Mouse (Mus musculus): ENCODE results near the gene Gm20388. TPM values are rescaled to one million over a fixed set of nuclear protein-coding genes. Genes with fewer than 3 reads are reported as not detected.
A peak's percentile ranks its signal among the peaks of the same experiment; 100 is the strongest.

Gene Gm20388
- polyA plus RNA-seq, 1 experiment from 2014 or later: not detected

DNA sequence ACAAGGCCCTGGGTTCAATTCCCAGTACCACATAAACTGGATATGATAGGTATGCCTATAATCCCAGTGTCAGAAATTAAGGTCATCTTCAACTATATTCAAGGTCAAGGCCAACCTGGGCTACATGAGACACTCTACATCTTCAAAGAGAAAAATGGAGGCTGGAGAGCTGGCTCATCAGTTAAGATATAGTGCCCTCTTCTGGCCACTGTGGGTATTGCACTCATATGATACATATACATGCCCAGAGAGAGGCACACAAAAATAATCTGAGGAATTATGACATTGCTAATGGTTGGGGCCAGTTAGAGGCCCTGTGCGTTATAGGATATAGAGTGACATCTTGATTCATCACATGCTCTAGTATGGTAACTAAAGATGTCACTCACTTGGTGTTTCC, 523.1 kb downstream of the Gm20388 start:
- no peak for ATAC-seq (ENCODE audit: insufficient number of reproducible peaks, insufficient read depth, low FRiP score, low read depth)
- Histone ChIP-seq H3K9ac (ENCODE audit: low read length) (no peak overlapping the region), H3K9me3 (ENCODE audit: control insufficient read depth, low read length) (peaks cover 6% of the 10 kb centered on the region), H3K4me3 (ENCODE audit: control insufficient read depth in 1 of 2, insufficient read depth in 1 of 2, low read depth in 1 of 2, low read length in 2 of 2) (no peak overlapping the region), H3K4me1 (ENCODE audit: control insufficient read depth in 2 of 2, insufficient read depth in 2 of 2, low read length in 2 of 2) (peaks cover 0 to 7% of the 10 kb centered on the region in 2 experiments; a peak in 3 of 4 replicates), H3K27me3 (ENCODE audit: control insufficient read depth, insufficient read depth, low read length) (no peaks in the 10 kb centered on the region), H3K4me2 (ENCODE audit: low read length) (no peak overlapping the region), H3K36me3 (ENCODE audit: control insufficient read depth, insufficient read depth, low read length) (no peaks in the 10 kb centered on the region), H3K27ac (replicated peaks in 1 of 2; ENCODE audit: control insufficient read depth in 1 of 2, insufficient read depth in 1 of 2, low read depth in 2 of 2, low read length in 2 of 2) (no peak overlapping the region)
- 96% methylated on average over 1 of the region's 1 CpGs for WGBS

DNA sequence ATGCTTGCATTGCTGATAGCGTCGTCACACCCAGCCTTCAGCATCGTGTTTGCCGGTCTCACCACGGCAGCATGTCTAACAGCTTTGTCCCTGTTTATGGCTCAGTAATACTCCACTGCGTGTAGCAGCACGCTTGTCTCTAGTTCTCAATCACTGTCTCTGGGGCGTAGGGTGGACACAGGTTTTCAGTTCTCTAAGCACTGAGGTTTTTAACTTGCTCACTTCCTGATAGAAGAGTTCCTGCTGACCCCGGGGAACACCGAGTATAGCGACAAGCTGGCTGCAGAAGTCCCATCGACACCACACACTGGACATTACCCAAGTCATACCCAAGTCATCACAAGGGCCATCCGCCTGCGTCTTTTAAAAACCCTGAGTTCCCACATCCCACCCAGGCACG, 525.1 kb downstream of the Gm20388 start:
- H3K4me1 ChIP-seq (ENCODE audit: control insufficient read depth in 2 of 2, insufficient read depth in 2 of 2, low read length in 2 of 2): peaks cover 6 to 11% of the 10 kb centered on the region in 2 experiments; a peak in 3 of 4 replicates
- peaks cover 6% of the 10 kb centered on the region for H3K9me3 ChIP-seq (ENCODE audit: control insufficient read depth, low read length)
- no peaks in the 10 kb centered on the region for H3K27me3 ChIP-seq (ENCODE audit: control insufficient read depth, insufficient read depth, low read length)
- no peak overlapping the region for H3K4me2 ChIP-seq (ENCODE audit: low read length)
- H3K27ac ChIP-seq (replicated peaks in 1 of 2; ENCODE audit: control insufficient read depth in 1 of 2, insufficient read depth in 1 of 2, low read depth in 2 of 2, low read length in 2 of 2): no peak overlapping the region
- H3K9ac ChIP-seq (ENCODE audit: low read length): no peak overlapping the region
- no peak overlapping the region for H3K4me3 ChIP-seq (ENCODE audit: control insufficient read depth in 1 of 2, insufficient read depth in 1 of 2, low read depth in 1 of 2, low read length in 2 of 2)
- WGBS: 87% methylated on average over 15 of the region's 15 CpGs
- no peak for ATAC-seq (ENCODE audit: insufficient number of reproducible peaks, insufficient read depth, low FRiP score, low read depth)
- H3K36me3 ChIP-seq (ENCODE audit: control insufficient read depth, insufficient read depth, low read length): no peaks in the 10 kb centered on the region

DNA sequence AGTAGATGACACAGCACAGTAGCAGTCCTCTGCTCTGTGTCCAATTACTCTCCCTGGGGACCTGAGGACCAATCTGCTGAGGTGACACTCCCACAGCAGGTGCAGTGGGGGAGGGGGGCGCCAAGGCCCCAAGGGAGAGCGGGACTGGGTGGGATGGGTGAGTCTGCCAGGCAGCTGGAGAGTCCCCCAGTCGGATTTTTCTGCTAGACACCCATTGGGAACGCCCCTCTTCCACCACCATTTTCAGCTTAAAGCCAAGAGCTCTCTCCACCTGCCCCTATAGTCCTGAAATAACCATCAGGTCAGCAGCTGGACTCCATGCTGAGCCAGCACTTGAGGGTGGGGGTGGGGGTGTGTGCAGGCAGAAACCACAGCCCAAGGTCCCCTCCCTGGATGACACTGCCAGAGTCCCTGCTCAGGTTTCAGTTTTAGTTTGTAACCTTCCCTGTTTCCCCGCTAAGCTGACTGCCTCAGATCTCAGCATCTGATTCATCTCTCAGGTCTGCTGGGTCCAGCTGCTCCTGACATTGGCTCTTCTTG, 525.9 kb downstream of the Gm20388 start:
- no peak for ATAC-seq (ENCODE audit: insufficient number of reproducible peaks, insufficient read depth, low FRiP score, low read depth)
- Histone ChIP-seq H3K9ac (ENCODE audit: low read length) (0 out of 2 replicates have a peak overlapping the region, but pooled peaks have one; percentile 8), H3K4me1 (ENCODE audit: control insufficient read depth in 2 of 2, insufficient read depth in 2 of 2, low read length in 2 of 2) (peaks cover 8 to 17% of the 10 kb centered on the region in 2 experiments), H3K4me3 (ENCODE audit: control insufficient read depth in 1 of 2, insufficient read depth in 1 of 2, low read depth in 1 of 2, low read length in 2 of 2) (no peak overlapping the region), H3K27me3 (ENCODE audit: control insufficient read depth, insufficient read depth, low read length) (no peaks in the 10 kb centered on the region), H3K27ac (replicated peaks in 1 of 2; ENCODE audit: control insufficient read depth in 1 of 2, insufficient read depth in 1 of 2, low read depth in 2 of 2, low read length in 2 of 2) (no peak overlapping the region), H3K36me3 (ENCODE audit: control insufficient read depth, insufficient read depth, low read length) (no peaks in the 10 kb centered on the region), H3K4me2 (ENCODE audit: low read length) (no peak overlapping the region), H3K9me3 (ENCODE audit: control insufficient read depth, low read length) (peaks cover 6% of the 10 kb centered on the region)
- WGBS: 47% methylated on average over 5 of the region's 5 CpGs

DNA sequence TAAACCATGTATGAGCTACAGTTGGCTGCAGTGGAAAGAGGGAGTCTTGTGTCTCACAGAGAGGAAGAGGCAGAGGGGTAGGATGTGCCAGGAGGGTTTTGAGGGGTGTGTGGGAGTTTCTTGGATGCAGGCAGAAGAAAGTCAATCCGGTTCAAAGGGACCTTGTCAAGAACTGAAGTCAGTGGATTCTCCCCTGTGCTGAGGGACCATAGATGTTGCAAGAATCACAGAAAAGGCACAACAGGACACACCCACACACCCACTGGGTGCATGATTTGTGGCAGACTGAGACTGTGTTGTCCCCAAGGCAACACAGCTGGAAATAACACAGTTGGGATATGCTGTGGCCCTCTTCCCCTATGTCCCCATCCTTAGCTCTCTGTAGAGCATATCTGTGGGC, 526.6 kb downstream of the Gm20388 start:
- Histone ChIP-seq H3K27me3 (ENCODE audit: control insufficient read depth, insufficient read depth, low read length) (no peaks in the 10 kb centered on the region), H3K4me3 (ENCODE audit: control insufficient read depth in 1 of 2, insufficient read depth in 1 of 2, low read depth in 1 of 2, low read length in 2 of 2) (no peak overlapping the region), H3K4me1 (ENCODE audit: control insufficient read depth in 2 of 2, insufficient read depth in 2 of 2, low read length in 2 of 2) (peaks cover 14 to 24% of the 10 kb centered on the region in 2 experiments), H3K36me3 (ENCODE audit: control insufficient read depth, insufficient read depth, low read length) (no peaks in the 10 kb centered on the region), H3K9ac (ENCODE audit: low read length) (no peak overlapping the region), H3K4me2 (ENCODE audit: low read length) (no peak overlapping the region), H3K27ac (replicated peaks in 1 of 2; ENCODE audit: control insufficient read depth in 1 of 2, insufficient read depth in 1 of 2, low read depth in 2 of 2, low read length in 2 of 2) (no peak overlapping the region), H3K9me3 (ENCODE audit: control insufficient read depth, low read length) (peaks cover 6% of the 10 kb centered on the region)
- no peak for ATAC-seq (ENCODE audit: insufficient number of reproducible peaks, insufficient read depth, low FRiP score, low read depth)
- 71% methylated on average over 1 of the region's 1 CpGs for WGBS

DNA sequence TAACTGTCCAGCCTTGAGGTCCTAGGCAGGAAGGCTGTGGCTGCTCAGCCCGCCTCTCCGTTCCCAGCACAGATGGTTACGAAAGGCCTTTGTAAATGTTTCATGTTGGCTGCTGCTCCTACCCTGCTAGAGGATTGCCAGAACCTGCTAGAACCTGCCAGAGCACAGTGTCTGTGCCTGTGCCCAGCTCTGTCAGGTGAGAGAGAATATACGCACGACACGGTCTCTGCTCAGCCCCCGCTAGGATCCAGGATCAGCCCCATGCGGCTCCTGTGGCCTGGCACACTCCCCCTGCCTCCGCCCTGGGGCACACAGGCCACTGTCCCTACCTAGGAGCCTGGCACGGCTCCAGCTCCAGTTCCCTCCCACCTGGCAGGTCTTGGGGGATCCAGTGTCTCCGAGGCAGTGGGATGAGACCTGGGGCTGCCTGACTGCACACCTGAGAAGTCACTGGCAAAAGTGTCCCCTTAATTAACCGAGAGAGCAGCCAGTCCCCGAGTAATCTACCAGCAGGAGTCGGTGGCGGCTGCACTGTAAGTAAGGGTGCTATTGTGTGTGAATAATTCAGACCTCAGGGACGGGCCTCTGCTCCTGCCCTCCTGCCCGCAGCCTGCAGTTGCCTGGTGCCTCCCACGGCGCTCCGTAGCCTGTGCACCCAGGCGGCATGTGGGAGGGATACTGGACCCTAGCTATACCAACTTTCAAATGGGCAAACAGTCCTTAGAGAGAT, 527.2 kb downstream of the Gm20388 start:
- Histone ChIP-seq H3K4me2 (ENCODE audit: low read length) (no peak overlapping the region), H3K9me3 (ENCODE audit: control insufficient read depth, low read length) (peaks cover 6% of the 10 kb centered on the region), H3K4me1 (ENCODE audit: control insufficient read depth in 2 of 2, insufficient read depth in 2 of 2, low read length in 2 of 2) (peaks cover 19 to 30% of the 10 kb centered on the region in 2 experiments), H3K27me3 (ENCODE audit: control insufficient read depth, insufficient read depth, low read length) (no peaks in the 10 kb centered on the region), H3K4me3 (ENCODE audit: control insufficient read depth in 1 of 2, insufficient read depth in 1 of 2, low read depth in 1 of 2, low read length in 2 of 2) (no peak overlapping the region), H3K27ac (replicated peaks in 1 of 2; ENCODE audit: control insufficient read depth in 1 of 2, insufficient read depth in 1 of 2, low read depth in 2 of 2, low read length in 2 of 2) (no peak overlapping the region), H3K36me3 (ENCODE audit: control insufficient read depth, insufficient read depth, low read length) (no peaks in the 10 kb centered on the region), H3K9ac (ENCODE audit: low read length) (no peak overlapping the region)
- WGBS: 86% methylated on average over 21 of the region's 21 CpGs
- no peak for ATAC-seq (ENCODE audit: insufficient number of reproducible peaks, insufficient read depth, low FRiP score, low read depth)

DNA sequence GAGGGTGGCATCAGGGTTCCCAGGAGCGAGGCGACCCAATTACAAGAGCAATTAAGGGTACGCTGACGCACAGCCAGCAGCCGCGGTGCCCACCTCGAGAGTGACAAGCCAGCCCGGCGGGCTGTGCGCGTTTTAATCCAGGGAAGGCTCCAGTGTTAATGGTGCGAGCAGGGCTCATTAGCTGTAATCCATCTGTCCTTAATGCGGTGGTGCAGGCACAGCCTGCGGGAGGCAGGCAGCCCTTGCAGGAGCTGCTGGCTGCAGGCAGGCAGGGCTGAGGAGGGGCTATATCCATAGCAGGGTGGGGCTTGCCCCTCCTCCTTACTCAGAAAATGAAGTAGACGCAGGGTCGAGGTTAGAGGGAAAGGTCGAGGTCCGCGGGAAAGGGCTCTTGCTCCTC, 528.7 kb downstream of the Gm20388 start:
- 26% methylated on average over 19 of the region's 19 CpGs for WGBS
- H3K27ac ChIP-seq (replicated peaks in 1 of 2; ENCODE audit: control insufficient read depth in 1 of 2, insufficient read depth in 1 of 2, low read depth in 2 of 2, low read length in 2 of 2): no peak overlapping the region
- H3K4me3 ChIP-seq (ENCODE audit: control insufficient read depth in 1 of 2, insufficient read depth in 1 of 2, low read depth in 1 of 2, low read length in 2 of 2): no peak overlapping the region
- no peak for ATAC-seq (ENCODE audit: insufficient number of reproducible peaks, insufficient read depth, low FRiP score, low read depth)
- H3K27me3 ChIP-seq (ENCODE audit: control insufficient read depth, insufficient read depth, low read length): no peaks in the 10 kb centered on the region
- H3K4me2 ChIP-seq (ENCODE audit: low read length): no peak overlapping the region
- H3K36me3 ChIP-seq (ENCODE audit: control insufficient read depth, insufficient read depth, low read length): no peaks in the 10 kb centered on the region
- H3K9ac ChIP-seq (ENCODE audit: low read length): no peak overlapping the region
- peaks cover 22 to 33% of the 10 kb centered on the region in 2 experiments for H3K4me1 ChIP-seq (ENCODE audit: control insufficient read depth in 2 of 2, insufficient read depth in 2 of 2, low read length in 2 of 2)
- no peaks in the 10 kb centered on the region for H3K9me3 ChIP-seq (ENCODE audit: control insufficient read depth, low read length)

DNA sequence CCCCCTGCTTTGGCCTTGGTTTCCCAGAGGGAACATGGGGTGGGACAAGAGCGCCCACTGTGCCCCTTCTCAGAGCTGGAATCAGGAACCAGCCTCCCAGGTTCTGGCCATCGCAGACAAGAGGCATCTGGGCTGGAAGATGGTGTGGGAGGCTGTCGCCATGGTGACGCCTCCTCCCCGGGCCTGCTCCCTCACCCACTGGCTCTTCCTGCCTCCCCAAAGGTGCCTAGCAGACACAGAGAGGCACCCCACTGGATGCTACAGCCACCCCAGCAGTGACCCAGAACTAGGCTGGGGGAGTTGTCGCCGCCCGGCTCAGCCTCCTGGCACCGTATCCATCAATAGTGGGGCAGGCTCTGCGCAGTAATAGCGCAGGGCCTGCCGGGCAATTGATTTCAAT, 530.1 kb downstream of the Gm20388 start:
- no peak overlapping the region for H3K4me2 ChIP-seq (ENCODE audit: low read length)
- 89% methylated on average over 12 of the region's 12 CpGs for WGBS
- no peak overlapping the region for H3K9ac ChIP-seq (ENCODE audit: low read length)
- no peak overlapping the region for H3K27ac ChIP-seq (replicated peaks in 1 of 2; ENCODE audit: control insufficient read depth in 1 of 2, insufficient read depth in 1 of 2, low read depth in 2 of 2, low read length in 2 of 2)
- peaks cover 22 to 33% of the 10 kb centered on the region in 2 experiments for H3K4me1 ChIP-seq (ENCODE audit: control insufficient read depth in 2 of 2, insufficient read depth in 2 of 2, low read length in 2 of 2)
- no peak for ATAC-seq (ENCODE audit: insufficient number of reproducible peaks, insufficient read depth, low FRiP score, low read depth)
- no peaks in the 10 kb centered on the region for H3K9me3 ChIP-seq (ENCODE audit: control insufficient read depth, low read length)
- H3K36me3 ChIP-seq (ENCODE audit: control insufficient read depth, insufficient read depth, low read length): no peaks in the 10 kb centered on the region
- no peak overlapping the region for H3K4me3 ChIP-seq (ENCODE audit: control insufficient read depth in 1 of 2, insufficient read depth in 1 of 2, low read depth in 1 of 2, low read length in 2 of 2)
- H3K27me3 ChIP-seq (ENCODE audit: control insufficient read depth, insufficient read depth, low read length): no peaks in the 10 kb centered on the region

All from heart, embryonic 14.5 days (tissue).